Mouse (Mus musculus): ENCODE measurements around the gene Speg.
A peak's percentile ranks its signal among the peaks of the same experiment; 100 is the strongest.

Gene Speg

GRCm38 (mm10) chr1:75374950-75375936, at the start of gene Speg:
Speg (plus strand) TSS chr1:75375297.
- DNase-seq (ENCODE audit: low read depth), result peak; percentile 31

DNA sequence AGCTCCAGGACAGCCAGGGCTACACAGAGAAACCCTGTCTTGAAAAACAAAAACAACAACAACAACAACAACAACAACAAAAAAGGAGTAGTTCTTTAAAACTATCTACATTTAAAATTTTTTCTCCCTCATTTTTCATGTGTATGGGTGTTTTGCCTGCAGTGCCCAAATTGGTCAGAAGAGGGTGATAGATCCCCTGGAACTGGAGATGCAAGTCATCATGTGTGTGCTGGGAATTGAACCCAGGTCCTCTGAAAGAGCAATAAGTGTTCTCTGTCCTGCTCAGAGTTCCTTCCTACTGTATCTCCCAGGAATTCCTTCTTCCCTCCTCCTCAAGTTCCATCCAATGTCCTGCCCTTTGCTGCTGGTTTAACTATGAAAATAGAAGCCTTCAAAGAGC, 47.6 kb upstream of the Speg start:
- no peak for DNase-seq (ENCODE audit: low read depth)

- no peak for DNase-seq (ENCODE audit: low read depth)
Measured at GRCm38 (mm10) chr1:75331271-75331670, 43.8 kb upstream of the Speg start.

- no peak for DNase-seq (ENCODE audit: low read depth)
Measured at GRCm38 (mm10) chr1:75336461-75336860, 38.6 kb upstream of the Speg start.

DNA sequence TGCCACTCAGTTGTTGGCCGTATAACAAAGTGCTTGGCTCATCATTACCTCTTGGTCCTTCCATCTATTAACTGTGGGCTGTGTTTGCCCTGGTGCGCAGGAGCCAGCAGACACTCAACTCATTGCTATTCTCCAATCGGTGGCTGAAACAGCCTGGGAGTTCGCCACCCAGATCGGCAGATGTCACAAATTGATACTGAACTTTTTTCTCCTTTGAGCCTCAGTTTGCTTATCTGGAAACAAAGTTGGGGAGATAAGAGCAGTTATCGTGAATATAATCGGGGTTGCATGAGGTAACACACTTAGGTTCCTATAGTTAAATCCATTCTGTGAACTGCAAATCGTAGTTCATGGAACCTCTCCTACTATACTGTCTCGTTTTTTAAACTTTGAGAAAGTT, 38.0 kb upstream of the Speg start:
- DNase-seq (ENCODE audit: low read depth), result no peak

DNA sequence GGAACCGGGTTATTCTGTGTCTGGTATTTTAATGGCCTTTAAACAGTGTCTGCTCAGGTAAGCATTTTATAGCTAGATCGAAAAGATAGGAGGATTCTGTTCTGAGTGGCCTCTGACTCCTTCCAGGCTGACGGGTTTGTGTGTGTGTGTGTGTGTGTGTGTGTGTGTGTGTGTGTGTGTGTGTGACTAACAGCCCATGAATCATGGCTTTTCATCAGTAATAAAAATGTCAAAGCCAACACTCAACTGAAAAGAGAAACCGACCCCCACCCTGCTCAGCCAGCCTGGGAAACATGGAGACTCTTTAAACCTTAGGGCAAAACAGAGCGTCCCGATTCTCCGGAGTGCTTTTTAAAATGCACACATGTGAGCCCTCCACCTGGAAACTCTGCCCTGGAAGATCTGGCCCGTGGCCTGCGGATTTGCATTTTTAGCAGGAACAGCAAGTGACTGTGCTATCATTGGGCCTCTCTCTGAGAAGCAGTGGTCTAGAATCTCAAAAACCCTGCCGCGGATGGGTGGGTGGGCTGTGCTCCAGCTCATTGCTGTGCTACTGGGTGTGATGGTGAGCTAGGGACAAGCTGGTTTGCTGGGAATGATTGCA, 36.9 kb upstream of the Speg start:
- DNase-seq (ENCODE audit: low read depth), result peak; percentile 69

DNA sequence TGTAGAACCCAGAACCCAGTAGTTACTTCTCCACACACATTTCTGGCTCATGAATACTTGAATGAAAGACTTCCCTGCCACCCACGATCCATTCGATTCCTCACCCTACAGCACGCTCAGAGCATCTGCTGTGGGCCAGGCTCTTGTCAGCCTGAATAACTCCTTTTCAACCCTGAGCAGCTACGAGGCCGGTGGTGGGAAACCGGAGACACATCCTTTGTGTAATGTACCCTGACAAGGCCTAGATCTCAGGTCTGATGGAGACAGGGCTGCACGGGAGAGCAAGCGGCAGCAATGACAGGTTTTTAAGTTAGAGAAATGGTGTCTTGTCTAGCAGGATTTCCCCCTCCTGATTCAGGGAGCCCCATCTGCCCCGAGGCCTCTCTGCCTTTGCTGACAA, 35.8 kb upstream of the Speg start:
- DNase-seq (ENCODE audit: low read depth), result no peak

- DNase-seq (ENCODE audit: low read depth), result no peak
Measured at GRCm38 (mm10) chr1:75340519-75340918, 34.6 kb upstream of the Speg start.

- DNase-seq (ENCODE audit: low read depth), result peak; percentile 91
Measured at GRCm38 (mm10) chr1:75342874-75343416, 32.2 kb upstream of the Speg start.

GRCm38 (mm10) chr1:75344291-75345035, 30.6 kb upstream of the Speg start:
- no peak for DNase-seq (ENCODE audit: low read depth)

GRCm38 (mm10) chr1:75345036-75345935, 29.8 kb upstream of the Speg start:
- DNase-seq (ENCODE audit: low read depth), result no peak

- DNase-seq (ENCODE audit: low read depth), result peak; percentile 71
Measured at GRCm38 (mm10) chr1:75347279-75347678, 27.8 kb upstream of the Speg start.

DNA sequence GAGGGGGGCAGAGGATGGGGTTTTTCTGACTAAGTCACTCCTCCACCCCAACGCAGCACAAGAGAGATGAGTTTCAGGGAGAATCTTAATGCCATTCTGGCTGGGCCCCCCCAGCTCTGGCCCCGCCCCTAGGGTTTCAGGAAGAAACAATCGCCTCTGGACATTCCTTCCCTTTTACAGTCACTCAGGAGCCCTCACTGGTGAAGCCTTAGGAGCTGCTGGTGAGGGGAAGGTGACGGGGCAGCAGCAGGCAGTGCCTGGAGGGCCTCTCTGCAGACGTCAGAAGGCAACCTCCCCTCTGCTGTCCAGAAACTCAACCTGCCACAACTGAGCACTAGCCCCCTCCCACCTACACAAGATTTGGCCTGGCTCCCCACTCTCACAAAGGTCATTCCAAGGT, 25.8 kb upstream of the Speg start:
- DNase-seq (ENCODE audit: low read depth), result no peak

- peak; percentile 73 for DNase-seq (ENCODE audit: low read depth)
Measured at GRCm38 (mm10) chr1:75357261-75357660, 17.8 kb upstream of the Speg start.

- DNase-seq (ENCODE audit: low read depth), result no peak
Measured at GRCm38 (mm10) chr1:75358009-75358408, 17.1 kb upstream of the Speg start.

GRCm38 (mm10) chr1:75359346-75359745, 15.8 kb upstream of the Speg start:
- DNase-seq (ENCODE audit: low read depth), result peak; percentile 59

- DNase-seq (ENCODE audit: low read depth), result no peak
Measured at GRCm38 (mm10) chr1:75360112-75361031, 14.7 kb upstream of the Speg start, which contains the start of gene Des. Des (plus strand) TSS chr1:75360329.

GRCm38 (mm10) chr1:75361123-75361522, 14.0 kb upstream of the Speg start:
- no peak for DNase-seq (ENCODE audit: low read depth)

DNA sequence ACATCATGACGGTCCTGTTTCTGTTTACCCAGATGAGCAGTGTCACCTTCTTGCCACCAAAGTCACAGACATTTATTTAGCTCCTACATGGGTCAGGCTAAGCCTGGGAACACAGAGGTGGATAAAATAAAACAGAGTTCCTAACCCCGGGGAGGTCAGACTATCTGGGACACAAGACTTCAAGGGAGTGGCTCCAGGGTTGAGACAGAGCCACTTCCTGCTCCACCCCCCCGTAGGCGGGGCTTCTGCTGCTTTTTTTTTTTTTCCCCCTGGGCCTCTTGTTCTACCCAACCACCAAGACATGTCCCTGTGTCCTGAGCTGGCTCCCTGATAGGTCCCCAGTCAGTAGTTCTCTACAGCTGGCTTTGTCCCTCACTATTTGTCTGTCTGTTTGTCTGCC, 13.3 kb upstream of the Speg start:
- DNase-seq (ENCODE audit: low read depth), result no peak

GRCm38 (mm10) chr1:75363868-75364267, 11.2 kb upstream of the Speg start:
- DNase-seq (ENCODE audit: low read depth), result no peak
